Mouse (Mus musculus) heart, postnatal 0 days (tissue): ENCODE results near the gene Dlg4.

Experiments used
- CTCF ChIP-seq: IDR thresholded peaks from 2 replicates; pipeline ENCODE4 v1.5.1; 2016; ENCODE audit warnings: antibody characterized with exemption, control low read depth, low read depth
- EP300 ChIP-seq: IDR thresholded peaks from 2 replicates; pipeline ENCODE4 v1.6.1; 2016; ENCODE audit warnings: antibody characterized with exemption, low read depth

- TF ChIP-seq CTCF (no peak), EP300 (no peak)
Measured at GRCm38 (mm10) chr11:70042309-70043085, 25.8 kb downstream of the Dlg4 start.
